Mouse (Mus musculus) cerebellum, adult 18-20 months (tissue): ENCODE results near the gene Cldn19.

Experiments
- DNase-seq, 2 experiments: peaks; one replicate each; pipeline ENCODE4 v3.0.0; 2021

The Cldn19 gene

GRCm38 (mm10) chr4:119305418-119305817 lies 50.2 kb downstream of the Cldn19 start:
- DNase-seq, result no peak
